Mouse (Mus musculus) neural tube, embryonic 10.5 days (tissue): Measurements from ENCODE around the gene Pet100.
"Not testable (repeated sequence)": the region's sequence is repeated elsewhere in the genome, so short reads cannot be mapped to it uniquely, and the experiment has no call there.

Experiments
- DNase-seq: peaks from one replicate; pipeline ENCODE4 v3.0.0-alpha.2; 2017; ENCODE audit warnings: low spot score; ENCODE audit errors: extremely low spot score

The Pet100 gene

DNA sequence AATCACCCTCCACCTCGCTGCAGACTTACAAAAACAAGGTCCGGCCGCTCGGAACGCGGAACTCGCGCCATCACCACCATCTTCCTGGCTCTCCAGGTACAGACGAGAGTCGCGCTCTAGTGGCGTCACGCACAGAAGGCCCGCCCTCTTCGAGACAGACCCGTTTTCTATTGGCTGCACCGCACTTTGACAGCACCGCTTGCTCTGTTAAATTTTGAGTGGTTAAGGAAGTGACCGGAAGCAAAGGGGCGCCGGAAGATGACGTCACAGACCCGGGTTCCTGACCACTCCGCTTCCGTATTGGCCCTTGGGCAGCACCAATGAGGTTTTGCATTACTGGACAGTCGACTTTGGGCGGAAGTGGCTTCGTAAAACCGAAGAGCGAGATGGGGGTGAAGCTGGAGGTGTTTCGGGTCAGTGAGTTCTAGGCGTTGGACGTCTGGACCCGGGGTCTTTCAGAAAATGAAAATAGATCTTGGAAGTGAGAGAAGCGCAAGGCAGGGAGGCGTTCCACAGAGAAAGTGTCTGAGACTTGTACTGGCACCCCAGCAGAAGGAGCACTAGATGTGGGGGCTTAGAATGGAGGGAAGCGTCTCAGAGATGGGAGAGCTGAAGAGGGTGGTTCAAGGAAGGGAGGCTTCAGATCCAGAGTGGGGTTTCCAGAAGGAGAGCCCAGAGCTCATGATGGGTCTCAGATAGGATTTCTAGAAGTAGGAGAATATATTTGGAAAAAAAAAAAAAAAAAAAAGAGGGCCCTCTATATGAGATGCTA lies at the start of gene Pet100, which contains the start of gene Xab2:
Gene Pet100, plus strand, starts transcription at position 350 of the 772 bp plus-strand sequence.
Gene Xab2, minus strand, starts transcription at position 118 of the 772 bp plus-strand sequence.
- peak; percentile 100 for DNase-seq

DNA sequence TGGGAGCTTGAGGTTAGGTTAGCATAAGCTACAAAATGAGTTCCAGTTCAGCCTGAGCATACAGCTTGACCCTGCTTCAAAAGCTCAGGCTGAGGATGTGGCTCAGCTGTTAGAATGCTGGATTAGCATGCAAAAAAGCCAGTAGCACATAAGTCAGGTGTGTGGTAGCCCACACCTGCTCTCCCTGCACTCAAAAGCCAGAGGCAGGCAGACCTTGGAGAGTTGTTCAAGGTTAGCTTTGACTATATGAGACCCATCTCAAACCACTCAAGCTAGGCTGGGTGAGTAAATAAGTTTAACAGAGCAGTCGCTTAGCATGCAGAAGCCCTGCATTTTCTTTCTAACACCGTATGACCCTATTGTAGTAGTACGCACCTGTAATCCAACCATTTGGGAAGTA lies 46.8 kb upstream of the Pet100 start:
- no peak for DNase-seq

DNA sequence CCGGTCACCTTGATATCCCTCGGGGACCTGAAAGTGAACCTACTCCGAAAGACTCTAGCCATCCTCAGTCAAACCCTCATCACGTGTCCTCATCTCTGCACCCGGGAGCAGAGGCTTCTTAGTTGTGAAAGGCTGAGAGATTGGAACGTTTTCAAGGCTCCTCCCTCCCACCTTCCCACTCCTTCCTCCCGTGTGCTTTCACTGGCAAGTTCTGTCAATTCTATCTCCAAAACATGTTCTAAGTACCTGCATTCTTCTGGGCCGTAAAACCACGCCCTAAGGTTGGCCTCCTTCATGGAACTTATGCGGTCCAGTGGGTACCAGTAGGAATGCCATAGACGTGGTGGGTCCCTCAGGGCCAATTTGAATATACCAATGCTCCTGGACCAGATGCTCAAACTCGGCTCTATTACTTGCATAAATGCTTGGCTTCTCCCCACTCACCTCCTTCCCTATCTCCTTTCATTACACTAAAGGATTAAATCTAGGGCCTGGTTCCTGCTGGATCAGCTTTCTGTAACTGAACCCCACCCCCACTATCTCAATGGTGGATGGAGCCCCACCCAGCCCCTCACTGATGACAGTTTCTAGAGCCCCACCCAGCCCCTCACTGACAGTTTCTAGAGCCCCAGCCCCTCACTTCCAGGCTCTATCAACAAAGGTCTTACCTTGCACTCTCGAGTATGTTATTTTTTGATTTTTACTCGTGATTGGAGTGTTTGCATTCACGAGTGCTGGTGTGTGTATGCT lies 45.0 kb upstream of the Pet100 start:
- DNase-seq = no peak

DNA sequence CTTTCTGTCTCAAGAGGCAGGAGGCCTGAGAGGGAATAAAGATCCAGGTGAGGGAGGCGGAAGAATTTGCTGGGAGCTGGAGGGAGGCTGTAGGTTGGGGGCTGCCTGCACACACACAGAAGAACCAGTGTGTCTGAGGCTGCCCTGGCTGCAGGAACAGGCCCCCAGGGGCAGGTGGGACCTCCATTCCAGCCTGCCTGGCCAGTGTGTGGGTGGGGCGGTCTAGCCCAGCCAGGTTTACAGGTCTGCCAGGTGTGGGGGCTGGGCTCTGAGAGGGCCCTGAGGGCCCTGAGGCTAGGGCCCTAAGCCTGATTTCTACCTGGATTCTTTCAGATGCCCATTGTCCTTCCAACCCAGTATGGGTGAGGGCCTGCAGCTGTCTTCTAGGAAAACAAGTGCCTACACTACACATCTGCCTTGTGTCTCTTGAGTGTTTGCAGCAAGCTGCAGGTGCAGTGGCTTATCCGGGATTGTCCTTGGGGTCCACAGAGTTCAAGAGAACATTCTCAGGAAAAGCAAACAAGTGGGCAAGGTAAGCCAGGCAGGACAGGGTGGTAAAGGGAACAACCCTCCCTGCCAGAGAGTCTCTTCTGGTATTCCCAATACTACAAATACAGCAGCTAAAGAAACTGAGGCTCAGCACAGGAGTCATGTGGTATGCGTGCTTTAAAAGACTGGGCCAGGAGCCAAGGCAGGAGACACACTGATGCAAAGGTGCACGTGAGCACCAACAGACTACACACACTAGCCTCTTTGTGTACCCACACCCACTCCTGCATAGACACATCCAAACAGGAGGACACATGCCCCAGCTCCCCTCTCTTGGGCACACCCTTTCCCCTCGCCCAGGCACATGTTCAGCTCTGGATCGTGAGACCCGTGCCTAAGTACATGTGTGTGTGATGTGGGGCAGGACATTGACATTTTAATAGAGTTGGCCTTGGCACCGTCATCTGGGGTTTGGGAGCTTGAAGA lies 41.7 kb upstream of the Pet100 start:
- no peak for DNase-seq

GRCm38 (mm10) chr8:3581961-3582360 lies 39.4 kb upstream of the Pet100 start:
- not testable (repeated sequence) for DNase-seq

GRCm38 (mm10) chr8:3586452-3586851 lies 34.9 kb upstream of the Pet100 start:
- DNase-seq = no peak

DNA sequence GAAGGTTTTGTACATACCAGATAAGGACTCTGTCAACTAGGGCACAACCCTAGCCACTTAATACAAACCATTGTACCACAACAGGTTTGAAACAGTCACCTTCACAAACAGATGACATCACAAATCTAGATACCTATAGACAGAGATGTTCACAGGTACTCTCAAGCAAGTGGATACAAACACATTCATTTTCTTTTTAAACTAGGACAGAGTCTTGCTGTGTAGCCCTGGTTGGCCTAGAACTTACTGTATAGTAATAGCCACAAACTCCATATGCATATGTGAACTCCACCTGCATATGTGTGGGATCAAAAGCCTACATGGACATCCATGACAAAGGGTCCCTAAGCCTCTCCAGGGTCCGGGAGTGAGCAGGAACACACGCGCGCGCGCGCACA lies 34.4 kb upstream of the Pet100 start, which contains the start of gene Camsap3:
Gene Camsap3, plus strand, starts transcription at position 301 of the 398 bp plus-strand sequence.
- no peak for DNase-seq

- DNase-seq = peak; percentile 65
Measured at GRCm38 (mm10) chr8:3587391-3588257, 33.7 kb upstream of the Pet100 start.

DNA sequence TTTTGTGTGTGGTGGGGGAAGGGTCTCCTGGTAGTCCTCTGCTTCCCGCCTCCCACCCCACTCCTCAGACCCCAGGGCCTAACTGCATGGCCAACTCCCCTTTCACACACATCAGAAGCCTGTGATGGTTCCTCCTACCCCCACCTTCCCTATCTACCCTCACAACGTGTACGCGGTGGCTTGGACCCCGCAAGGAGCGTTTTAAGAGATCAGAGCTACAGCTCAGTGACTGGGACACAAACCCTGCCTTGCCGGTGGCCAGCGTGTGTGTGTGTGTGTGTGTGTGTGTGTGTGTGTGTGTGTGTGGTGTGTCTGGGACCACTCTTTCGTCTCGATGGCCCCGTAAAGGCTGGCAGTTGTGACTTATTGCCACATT lies 33.1 kb upstream of the Pet100 start:
- peak; percentile 32 for DNase-seq

DNA sequence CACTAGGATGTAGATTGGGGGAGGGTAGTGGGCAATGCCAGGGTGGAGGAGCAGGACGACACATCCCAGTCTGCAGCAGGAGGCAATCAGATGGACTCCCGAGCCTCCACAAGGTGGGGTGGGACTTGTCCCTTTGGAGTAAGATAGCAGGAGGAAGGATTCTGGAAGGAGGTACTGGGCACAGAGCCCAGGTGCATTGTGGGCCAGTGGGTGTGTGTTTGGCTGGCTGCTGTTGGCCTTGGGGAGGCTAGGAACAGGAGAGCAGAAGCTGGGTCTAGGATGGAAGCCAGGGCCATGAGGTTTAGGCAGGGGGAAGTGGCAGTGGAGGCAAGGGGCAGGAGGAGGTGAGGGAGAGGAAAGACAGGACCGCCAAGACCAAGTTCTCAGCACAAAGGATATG lies 27.9 kb upstream of the Pet100 start:
- no peak for DNase-seq

GRCm38 (mm10) chr8:3594466-3594865 lies 26.9 kb upstream of the Pet100 start:
- DNase-seq = no peak

- no peak for DNase-seq
Measured at GRCm38 (mm10) chr8:3598054-3598453, 23.3 kb upstream of the Pet100 start.

- DNase-seq = no peak
Measured at GRCm38 (mm10) chr8:3599219-3599618, 22.1 kb upstream of the Pet100 start.

DNA sequence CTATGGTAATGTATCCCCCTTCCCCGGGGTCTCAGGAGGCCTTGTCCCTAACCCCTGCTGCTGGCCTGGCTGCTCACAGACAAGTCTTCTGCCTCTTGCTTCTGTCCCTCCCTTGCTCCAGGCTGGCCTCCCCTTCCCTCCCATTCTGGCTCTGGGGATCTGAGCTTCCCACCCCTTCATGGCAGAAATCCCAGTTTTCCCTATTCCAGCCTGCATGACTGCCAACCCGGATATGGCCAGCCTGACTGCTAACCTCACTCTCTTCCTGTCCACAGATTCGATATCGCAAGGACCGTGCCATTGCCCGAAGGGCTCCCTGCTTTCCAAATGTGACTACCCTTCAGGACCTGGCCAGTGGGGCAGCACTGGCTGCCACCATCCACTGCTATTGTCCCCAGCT lies 20.9 kb upstream of the Pet100 start:
- DNase-seq = no peak

- DNase-seq = no peak
Measured at GRCm38 (mm10) chr8:3603439-3603838, 17.9 kb upstream of the Pet100 start.

DNA sequence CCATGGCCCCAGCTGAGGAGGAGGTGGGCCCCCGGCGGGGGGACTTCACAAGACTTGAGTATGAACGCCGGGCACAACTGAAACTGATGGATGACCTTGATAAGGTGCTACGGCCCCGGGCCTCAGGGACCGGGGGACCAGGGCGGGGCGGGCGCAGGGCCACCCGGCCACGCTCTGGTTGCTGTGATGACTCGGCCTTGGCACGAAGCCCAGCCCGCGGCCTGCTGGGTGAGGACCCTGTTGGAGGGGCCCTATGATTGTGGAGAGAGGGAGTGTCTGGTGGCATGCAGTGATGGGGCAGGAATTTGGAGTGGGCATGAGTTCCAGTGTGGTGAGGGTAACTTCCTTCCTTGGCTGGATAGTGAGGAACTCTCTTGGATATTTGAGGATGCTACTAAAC lies 14.8 kb upstream of the Pet100 start:
- no peak for DNase-seq

DNA sequence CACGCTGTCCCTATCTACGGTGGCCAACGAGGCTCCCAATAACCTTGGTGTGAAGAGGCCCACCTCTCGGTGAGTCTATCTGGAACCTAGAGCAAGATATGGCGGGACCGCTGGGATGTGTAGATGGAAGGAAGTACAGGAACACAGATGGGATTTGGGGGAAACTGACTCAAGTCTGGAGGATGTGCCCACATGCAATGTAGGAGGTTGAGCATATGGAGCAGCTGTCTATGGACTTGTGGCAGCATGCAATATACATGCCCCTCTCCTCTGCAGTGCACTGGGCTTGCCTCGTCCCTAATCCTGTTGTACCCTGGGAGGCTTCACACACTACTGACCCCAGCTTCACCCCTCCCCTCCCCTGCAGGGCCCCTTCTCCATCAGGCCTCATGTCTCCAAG lies 13.5 kb upstream of the Pet100 start:
- no peak for DNase-seq

DNA sequence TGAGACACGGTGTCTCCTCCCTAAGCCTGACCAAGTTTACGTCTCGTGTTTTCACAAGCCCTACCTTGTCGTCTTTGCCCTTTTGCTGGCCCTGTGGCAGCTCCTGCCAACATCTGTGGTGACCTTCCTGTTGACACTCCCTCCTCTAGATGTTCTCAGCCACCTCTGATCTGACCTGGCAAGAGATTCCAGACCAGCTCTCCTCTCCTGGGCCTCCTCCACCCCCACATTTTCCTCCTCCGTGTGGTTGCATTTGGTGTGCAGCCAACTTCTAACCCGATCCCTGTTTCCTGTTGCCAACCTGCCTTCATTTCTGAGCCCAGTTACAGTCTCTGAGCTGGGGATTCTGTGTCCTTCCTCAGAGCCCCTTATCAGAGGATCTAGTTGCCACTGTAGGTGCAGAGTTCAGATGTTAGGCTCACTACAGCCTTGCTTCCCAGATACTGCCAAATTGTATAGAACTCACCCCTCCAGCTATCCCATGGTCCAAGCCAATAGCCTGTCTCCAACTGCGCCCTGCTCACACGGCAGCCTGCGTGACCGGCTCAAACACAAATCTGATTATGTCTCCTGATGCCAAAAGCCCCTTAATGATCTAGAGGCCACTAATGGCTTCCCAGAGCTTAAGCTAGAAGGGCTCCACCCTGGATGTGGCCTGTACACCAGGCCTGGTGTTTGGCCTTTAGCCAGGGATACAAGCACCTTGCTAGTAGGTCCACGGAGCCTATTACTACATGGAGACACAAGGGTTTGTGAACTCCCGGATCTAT lies 12.1 kb upstream of the Pet100 start:
- DNase-seq = no peak

DNA sequence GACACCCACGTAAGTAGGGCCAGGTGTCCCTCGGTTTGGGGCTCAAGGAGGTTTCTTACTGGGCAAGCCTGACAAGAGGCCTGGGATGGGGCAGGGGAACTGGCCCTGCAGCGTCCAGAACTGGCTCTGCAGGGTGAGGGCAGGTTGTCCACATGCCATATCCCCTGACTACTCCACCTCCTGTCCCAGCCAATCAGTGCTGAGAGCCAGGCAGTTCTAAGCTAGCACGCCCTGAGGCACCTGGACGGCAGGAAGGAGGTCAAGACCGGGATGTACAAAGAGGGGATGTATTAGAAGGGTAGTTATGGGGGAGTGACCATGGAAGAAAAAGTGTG lies 11.6 kb upstream of the Pet100 start:
- DNase-seq = no peak

DNA sequence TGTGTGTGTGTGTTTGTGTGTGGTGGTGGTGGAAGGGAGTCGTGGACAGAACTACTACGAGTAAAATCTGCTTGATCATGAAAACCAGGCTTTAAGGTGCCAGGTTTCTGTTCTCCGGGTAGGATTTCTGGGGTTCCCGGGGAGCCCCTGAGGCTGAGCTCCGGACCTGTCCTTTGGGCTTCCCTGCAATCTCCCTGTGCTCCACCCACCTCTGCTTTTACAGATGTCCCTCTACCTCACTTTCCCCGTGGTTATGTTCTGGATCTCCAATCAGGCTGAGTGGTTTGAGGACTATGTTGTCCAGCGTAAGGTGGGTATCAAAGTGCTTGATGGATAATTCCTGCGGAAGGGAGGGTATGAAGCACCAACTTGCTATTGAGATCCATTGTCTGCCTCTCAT lies 771 bp downstream of the Pet100 start:
- DNase-seq = no peak
